Mouse (Mus musculus) embryo, embryonic 11 days (tissue): ENCODE measurements around the gene Mmp15.

Experiments used
- DNase-seq: peaks from one replicate; pipeline ENCODE4 v3.0.0-alpha.2; 2015

Gene Mmp15

DNA sequence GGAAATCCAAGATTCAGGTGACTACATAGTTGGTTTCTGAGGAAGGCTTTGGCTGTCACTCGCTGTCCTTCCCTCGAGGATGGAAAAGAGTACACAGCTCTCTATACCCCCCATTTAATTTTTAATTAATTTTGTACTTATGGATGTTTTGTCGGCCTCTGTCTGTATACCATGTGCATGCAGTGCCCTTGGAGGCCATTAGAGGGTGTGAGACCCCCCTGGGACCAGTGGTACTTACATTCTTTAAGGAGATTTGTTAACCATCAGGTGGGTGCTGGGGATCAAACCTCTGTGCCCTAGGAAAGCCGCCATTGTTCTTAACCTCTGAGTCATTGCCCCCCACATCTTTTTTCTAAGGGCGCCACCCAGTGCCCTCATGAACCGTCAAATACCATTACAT is 7.4 kb upstream of the Mmp15 start:
- DNase-seq = no peak

DNA sequence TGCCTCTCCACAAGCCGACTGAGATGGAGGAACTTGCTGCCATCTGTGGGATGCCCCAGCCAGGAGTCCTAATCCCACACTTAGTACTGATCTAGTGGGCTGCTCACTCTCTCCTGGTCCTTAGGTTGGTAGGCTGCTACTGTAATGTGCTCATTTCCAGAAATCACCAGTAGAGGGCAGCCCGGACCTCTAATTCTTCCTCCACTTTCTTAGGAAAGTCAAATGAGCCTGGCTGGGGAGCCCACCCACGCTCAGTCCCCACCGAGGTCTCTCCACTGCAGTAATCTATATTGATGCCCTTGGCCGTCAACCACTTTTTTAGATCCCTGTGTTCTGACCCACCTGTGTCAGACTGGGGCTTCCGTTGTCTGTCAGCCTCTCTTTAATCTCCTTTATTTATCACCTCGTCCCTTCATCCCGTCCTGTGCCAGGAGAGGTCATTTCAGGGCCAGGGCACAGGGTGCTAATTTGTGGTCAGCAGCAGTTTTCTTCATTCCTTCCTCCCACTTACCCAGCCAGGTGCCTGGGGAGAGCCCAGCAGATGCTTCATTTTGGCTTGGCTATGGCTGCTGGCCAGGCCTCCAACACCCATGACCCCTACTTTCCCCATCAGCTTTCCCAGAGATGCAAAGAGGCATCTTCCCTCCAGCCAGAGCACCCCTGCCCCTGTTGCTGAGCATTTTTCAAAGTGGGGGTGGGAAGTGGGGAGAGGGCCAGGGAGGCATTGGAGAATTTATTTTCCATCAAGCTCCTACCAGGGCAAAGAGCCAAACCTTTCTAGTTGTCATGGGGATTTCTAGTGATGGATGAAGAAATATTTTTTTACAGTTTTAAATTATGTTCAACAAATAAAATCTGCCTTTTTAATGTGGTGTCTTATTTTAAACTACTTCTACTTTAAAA is 5.2 kb upstream of the Mmp15 start:
- DNase-seq = peak; percentile 86

DNA sequence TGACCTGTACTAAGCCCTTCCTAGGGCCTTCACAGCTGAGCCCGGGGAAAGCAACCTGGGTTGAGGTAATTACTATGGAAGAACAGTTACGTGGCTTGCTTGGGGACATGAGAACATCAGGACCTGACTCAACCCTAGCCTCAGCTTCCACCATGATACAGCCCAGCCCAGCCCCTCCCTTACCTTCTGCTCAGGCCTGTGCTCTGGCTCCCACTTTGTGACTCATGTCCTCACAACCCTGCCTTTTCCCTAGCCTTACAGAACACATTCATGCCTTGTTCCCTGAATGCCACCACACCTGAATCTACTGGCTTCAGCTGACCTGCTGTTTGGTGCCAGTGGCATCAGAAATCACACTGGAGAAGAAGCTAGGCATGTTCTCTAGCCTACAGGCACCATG is 3.7 kb upstream of the Mmp15 start:
- no peak for DNase-seq

DNA sequence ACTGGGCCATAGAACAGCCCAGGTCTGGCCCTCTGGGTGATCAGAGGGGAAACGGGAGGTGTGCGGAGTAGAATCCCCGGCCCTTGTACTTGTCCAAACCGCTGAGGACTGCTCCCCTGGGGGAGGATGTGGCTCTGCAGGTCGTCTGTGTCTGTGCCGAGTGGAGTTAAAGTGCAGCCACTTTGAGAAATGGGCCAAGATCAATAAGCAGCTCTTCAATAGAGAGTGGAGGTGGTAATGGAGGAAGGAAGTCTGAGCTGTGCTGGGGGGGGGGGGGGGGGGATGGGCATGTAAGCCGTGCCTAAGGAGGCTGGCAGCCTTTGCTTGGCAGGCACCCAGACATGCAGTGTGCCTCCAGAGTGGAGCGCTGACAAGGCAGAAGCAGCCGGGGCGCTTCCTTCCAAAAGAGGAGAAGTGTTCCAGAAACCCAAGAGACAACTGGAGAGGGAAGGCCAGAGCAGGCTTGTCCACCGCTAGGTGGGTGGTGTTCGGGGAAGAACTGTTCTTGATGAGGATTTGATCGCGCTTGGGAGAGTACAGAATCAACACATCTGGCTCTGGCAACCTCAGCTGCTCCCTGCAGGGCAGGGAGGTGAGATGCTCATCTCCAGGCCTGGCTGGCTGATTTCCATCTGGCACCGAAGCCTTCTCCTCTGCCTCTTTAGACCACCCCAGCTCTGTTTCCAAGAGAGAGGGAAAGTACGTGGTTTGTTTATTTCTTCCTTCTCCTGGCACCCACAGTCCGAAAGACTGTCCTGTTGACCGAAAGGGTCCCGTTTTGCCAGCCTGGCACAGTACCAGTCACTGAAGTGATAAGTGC is 3.0 kb upstream of the Mmp15 start:
- DNase-seq = no peak

DNA sequence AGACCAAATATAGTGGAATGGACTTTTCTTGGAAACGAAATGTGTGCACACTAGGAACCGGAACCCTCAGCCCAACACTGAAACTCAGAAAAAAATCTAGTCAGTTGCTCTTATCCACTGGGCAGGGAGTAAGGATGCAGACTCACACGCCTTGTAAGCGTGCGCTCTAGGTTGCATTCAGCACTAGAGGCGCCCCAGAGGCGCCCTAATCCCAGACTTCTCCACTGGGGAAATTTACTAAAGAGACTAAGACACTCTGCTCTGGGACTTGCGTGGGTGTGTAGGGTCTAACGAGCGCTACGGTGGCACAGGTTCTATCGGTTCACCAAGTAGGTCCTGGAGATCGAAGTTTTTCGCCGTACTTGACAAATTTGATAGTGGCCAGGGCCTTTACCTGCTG is 607 bp upstream of the Mmp15 start:
- DNase-seq = peak; percentile 68

DNA sequence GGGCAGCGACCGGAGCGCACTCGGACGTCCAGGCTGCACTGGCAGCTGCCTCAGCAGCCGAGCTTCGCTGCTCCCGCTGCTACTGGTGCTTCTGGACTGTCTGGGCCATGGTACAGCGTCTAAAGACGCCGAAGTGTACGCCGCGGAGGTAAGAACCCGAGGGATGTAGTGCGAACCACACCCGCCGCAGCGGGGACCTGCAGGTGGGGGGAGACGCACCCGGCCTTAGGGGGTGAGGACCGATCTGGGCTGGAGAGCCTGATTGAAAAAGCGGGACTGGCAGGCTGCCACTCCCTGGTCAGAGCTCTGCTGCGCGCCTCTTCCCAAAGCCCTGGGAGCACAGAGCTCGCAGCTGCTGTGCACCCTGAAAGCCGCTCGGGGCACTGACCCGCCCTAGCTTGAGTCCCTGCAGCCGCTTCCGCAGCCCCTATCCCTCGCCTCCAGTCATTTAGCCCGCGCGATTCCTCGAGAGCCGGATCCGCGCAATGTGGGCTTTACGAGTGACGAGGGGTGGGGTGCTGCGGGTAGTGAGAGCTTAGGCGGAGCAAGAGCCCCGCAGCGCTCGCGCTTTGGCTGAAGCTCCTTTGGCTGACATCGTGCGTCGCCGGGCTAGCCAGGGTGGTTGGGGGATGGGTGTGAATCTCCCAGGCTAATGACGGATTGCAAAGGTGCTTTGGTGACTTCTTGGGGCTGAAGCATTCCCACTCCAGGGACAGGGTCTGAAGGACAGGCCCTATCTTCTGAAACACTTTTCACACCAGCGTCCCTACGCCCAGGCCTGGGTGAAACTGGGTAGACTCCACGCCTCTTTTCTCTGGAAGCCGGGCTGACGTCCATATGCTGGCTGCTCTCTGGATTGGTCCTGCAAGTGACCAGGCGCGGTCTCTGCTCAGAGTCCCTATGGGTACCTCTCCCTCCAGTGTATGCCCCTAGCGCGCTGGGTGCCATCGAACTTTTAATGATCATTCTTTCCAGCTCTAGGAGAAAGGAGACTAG is 1.1 kb downstream of the Mmp15 start:
- peak; percentile 80 for DNase-seq

DNA sequence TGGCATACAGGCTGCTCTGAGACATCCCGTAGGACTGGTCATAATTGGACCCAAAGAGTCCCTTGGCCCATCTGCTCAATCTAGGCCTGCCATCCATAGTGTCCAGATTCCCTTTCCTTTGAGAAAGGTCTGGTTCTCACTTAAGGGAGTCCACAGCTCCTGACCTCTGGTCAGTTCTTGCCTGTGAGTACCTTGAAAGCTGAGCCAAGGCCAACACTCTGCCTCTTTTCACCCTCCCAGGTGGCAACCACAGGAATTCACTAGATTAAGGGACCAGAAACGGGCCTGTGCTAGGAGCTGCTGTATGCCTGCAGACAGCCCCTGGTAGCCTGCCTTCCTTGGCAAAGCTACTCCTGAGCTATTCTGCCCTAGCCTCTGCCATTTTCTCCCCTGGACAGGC is 2.5 kb downstream of the Mmp15 start:
- no peak for DNase-seq

DNA sequence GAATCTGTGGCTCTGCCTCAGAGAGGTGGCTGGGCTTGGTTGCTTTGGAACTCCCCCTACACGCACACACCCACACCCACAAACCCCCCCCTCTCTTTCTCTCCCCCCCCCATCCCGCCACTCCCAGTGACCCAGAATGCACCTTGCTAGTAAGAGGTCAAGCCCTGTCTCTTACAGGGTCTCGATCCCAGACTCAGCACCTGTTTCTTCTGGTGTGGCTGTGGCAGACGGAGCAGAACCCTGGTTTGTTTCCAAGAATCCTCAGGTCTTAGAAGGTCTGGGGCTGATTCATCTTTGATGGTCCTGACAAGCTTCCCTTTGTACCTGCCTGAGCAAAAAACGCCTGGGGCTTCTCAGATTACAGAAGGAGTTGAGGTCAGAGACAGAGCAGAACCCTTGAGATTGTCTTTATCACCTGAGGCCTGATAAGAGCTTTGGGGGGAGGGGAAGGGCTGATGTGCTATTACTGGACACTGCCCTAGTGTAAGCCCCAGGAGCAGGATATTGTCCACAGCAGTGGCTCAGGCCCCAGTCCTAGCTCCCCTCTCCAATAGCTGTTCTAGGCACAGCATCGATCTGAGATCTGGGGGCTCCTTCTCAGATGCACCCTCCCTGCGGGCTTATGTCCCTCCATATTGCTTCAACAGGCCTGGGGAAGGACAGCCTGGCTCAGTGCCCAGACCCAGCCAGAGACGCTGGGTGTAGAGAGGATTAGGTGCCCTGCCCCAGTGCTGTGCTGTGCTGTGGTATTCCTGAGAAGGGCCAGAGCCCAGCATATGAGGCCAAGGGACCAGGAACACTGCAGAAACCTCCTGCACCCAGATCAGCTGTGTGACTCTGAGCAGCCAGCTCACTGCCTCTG is 6.7 kb downstream of the Mmp15 start:
- DNase-seq = no peak

DNA sequence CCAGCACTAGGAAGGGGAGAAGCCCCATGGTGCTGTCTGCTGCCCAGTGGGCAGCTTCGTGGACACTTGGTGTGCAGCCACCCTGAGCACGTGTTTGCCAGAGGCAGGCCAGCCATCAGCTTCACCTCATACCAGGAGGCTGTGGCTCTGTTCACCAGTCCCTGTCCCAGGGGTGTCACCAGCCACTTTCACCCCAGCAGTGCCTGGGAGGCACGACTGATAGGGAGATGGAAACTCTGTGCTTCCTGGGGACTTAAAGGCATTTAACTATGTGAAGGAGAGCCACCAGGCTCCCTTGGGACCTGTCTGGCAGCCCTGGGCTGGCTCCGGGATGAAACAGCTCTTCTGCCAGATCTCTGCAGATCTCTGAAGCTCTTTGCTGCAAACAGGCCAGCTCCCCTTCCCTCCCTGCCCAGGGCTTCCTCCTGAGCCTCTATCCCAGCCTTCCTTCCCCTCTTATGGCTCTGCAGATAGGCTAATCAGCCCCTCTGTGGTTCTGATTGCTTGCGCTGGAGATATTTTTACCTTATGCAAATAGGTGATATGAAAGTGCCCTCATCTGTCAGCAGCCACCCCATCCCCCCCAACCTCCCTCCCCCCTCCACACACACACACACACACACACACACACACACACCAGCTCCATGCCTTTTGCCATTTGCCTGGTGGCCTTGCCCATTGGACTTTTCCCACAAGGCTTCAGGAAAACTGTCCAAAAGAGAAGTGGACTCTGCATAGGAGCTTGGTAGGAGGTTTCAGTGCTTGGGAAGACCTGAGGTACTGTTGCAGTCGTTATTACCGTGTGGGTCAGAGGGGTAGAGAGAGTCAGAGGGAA is 8.3 kb downstream of the Mmp15 start:
- DNase-seq = no peak

DNA sequence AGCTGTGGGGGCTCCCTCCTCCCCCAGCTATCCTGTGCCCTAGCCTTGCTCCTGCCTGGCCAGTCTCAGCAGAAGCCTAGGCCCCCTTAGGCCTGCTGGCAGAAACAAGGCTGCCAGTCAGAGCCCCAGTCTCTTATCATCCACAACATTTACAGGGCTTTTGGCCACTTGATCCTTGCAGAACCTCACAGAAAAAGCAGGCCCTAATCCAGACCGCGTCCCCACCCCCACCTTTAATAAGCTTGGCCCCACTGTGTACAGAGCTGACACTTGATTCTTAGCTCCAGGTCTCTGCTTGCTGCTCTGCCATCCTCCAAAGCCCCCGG is 8.9 kb downstream of the Mmp15 start:
- DNase-seq = no peak

DNA sequence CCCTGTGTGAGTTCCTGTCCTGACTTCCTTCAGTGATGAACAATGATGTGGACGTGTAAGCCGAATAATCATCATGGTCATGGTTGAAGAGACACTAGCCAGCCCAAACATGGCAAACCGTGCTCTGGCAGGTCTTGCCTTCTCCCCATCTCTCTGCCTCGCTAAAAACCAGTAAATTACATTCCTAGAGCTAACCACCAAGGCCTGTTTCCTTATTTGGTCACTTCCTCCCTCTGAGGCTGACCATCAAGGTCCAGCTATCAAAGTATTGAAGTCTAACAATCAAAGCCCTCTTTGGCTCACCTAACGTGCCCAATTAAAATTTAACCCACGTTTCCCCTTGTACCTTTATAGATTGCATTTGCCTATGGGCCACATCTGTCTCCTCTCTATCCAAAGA is 10.2 kb downstream of the Mmp15 start:
- no peak for DNase-seq

DNA sequence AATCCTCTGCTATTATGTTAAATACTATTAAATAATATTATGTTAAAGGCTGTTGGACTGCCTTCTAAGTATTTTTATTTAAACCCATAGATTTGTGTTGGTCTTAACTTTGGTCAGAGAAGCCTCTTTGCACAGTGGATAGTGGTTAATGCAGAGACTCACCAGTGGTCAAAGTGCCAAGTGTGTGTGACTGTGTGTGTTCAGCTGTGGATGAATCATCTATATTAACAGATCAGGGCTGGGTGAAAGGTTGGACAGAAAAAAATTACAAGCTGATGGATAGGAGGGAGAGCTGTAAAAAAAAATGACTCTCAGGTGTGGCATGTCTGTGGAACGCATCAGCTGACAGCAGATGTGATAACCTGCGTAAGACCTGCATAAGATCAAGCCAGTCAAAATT is 11.8 kb downstream of the Mmp15 start:
- DNase-seq = no peak

DNA sequence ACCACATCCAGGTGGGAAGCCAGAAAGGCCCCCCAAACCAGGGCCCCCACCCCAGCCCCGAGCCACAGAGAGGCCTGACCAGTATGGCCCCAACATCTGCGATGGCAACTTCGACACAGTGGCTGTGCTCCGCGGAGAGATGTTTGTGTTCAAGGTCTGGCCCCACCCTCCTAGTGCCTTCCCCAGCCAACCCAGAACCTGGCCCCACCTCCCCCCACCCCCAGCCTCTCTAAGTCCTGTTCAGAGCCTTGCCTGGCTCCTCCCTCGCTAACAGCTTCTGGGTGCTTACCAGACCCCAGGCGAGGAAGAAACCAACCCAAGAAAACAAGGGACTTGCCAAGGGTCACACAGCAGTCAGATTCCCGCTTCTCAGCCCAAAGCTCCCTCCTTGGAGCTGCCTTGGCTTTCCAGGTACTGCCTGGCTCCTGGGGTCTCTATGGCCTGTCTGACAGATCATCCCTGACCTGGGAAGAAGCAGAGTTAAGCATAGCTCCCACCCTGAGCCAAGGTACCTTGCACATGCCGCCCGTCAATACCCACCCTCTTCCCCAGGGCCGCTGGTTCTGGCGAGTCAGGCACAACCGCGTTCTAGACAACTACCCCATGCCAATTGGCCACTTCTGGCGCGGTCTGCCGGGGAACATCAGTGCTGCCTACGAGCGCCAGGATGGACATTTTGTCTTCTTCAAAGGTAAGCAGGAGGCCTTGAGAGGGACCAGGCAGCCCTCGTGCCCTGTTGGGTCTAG is 17.7 kb downstream of the Mmp15 start:
- peak; percentile 72 for DNase-seq

DNA sequence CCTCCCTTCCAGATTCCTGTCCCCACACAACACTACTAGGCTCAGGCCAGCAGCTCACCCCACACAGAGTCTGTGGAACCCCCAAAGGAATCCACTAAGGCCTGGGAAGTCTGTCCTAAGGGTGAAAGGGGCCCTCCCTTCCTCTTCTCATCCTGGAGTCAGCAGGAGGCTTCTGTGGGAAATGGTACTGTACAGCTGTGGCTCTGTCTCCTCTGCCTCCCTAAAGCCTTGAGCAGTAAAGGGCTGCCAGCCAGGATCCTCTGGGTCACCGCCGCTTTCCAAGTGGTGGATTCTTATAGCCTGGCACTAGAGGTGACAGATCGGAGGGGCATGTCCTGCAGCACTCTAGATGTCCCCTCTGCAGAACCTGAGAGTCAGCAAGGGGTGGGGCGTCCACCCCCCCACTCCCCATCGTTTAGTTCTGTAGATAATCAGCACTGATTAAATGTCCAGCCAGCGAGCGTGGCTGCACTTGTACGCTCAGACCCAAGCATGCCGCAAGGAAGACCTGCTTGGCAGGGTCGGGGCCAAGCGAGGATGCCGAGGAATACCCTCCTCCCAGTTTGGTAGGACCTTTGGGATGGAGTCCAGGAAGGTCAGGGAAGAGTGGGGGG is 21.4 kb downstream of the Mmp15 start:
- DNase-seq = no peak

DNA sequence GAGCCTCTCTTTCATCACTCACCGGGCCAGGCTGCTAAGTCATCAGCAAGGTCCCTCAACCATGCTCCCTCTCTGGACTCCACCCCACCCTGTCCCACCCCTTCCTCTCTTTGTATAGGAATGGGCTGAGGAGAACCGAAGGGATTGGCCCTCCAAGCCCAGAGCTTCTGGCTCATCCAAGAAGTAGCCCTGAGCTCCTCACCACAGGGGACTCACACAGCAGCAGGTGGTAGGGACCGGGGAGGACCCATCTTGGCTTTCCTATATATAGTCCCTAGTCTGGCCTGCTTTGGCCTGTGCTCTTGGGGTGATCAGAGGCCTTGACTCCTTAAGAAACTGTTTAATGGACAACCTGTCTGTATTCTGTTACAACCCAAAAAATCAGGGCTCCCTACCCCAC is 22.4 kb downstream of the Mmp15 start:
- no peak for DNase-seq

DNA sequence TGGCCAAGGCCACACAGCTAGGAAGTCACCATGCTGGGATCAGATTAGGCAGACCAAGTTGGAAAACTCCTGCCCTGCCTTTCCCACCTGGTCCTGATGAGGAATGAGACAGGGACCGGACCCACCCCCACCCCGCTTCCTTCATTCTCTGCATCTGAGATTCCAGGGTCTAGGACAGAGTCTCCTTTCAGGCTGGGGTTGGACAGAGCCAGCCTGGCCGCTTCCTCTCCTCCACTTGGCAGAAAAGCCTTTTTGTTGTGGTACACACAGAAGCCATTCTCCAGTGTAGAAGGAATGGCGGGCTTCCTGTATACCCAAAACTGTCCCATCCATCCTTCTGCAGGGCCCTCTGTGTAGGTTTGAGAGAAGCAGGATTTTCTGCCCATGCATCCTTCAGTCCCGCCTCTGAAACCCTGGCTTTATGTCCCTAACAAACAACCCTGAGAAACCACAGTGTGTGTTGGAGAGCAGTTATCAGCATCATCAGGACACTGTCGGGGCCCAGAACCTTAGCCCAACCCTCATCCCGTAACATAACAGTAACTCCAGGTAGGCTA is 23.4 kb downstream of the Mmp15 start:
- DNase-seq = no peak

DNA sequence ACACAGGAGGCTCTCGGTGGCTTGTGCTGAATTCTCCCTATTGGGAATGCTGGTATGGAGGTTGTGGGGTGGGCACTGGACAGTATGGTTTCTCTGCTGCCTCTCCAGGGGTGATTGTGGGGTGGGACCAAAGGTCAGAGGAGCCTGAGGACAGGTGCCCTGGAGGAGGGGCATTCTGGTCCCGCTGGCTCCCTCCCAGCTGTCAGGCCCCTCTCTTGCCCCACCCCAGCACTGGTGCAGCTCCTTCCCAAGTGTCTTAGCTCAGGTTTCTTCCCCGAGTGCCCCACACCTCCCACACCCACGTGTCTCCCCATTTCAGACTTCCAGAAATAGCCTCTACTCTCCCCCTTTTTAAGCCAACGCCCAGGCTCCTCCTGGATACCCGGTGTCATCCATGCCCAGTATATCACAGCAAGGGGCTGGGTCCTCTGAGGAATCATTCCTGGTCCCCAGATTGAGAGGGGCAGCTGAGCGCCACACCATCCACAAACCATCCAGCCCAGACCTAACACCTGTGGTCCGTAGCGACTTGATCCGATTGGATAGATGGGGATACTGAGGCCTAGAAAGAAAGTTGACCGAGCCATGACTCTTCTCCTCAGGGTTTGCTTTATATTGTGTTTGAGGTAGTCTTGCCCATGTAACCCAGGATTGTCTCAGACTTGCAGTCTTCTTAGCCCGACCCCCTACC is 24.4 kb downstream of the Mmp15 start:
- no peak for DNase-seq

DNA sequence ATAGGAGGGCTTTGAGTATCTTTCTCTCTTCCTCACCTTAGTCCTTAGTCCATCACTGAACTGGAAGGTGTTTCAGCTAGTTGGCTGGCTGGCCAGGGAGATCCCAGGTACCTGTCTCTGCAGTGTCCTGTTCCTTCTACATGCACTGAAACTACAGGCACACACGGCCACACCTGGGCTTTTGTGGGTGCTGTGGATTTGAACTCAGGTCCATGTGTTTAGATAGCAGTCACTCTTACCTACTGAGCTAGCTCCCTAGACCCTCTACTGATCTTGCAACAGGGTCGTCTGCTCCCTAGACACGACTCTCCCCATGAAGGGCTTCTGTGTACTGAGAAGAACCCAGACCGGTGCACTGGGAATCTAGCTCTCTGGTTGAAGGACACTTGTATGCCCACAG is 25.0 kb downstream of the Mmp15 start:
- DNase-seq = no peak

DNA sequence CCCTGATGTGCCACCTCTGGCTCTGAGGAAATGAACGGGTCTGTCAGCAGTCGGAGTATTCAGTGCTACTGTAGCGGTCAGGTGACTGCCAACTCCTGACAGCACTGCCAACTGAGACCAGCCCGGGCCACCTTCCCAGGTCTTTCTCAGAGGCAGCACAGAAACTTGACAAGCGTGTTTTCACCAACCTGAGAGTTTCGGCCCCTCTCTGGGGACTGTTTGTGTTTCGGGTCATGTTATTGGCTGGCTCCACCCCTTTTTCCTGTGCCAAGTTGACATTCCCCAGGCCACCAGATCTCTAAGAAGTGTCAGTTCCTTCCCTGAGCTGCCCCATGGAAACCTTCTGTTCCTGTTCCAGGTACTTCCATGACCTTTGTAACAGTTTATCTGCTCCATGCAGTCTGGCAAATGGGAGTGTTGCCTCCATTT is 25.8 kb downstream of the Mmp15 start:
- peak; percentile 36 for DNase-seq
